Mouse (Mus musculus): ENCODE data around the gene Lamb3. TPM values are rescaled to one million over a fixed set of nuclear protein-coding genes. Genes with fewer than 3 reads are reported as not detected.

Lamb3 gene
- total RNA-seq, 2 experiments from 2014 or later: 0.98 to 2.2 TPM

GRCm38 (mm10) chr1:193380877-193381276 is 173.4 kb downstream of the Lamb3 start:
- DNase-seq (ENCODE audit: low spot score in 2 of 2): no peak

- peak; percentile 16 to 43 for DNase-seq (ENCODE audit: low spot score in 2 of 2)
Observed at GRCm38 (mm10) chr1:193381597-193382404, 174.3 kb downstream of the Lamb3 start.

- no peak for DNase-seq (ENCODE audit: low spot score in 2 of 2)
Observed at GRCm38 (mm10) chr1:193382435-193382834, 174.9 kb downstream of the Lamb3 start.

GRCm38 (mm10) chr1:193382841-193383462 is 175.5 kb downstream of the Lamb3 start:
- peak; percentile 36 to 52 for DNase-seq (ENCODE audit: low spot score in 2 of 2)

GRCm38 (mm10) chr1:193386136-193386535 is 178.6 kb downstream of the Lamb3 start:
- peak; percentile 78 to 82 for DNase-seq (ENCODE audit: low spot score in 2 of 2)

GRCm38 (mm10) chr1:193387241-193387640 is 179.7 kb downstream of the Lamb3 start:
- no peak for DNase-seq (ENCODE audit: low spot score in 2 of 2)

GRCm38 (mm10) chr1:193389505-193389904 is 182.0 kb downstream of the Lamb3 start:
- no peak for DNase-seq (ENCODE audit: low spot score in 2 of 2)

GRCm38 (mm10) chr1:193390004-193390403 is 182.5 kb downstream of the Lamb3 start:
- no peak for DNase-seq (ENCODE audit: low spot score in 2 of 2)

GRCm38 (mm10) chr1:193392266-193392665 is 184.8 kb downstream of the Lamb3 start:
- DNase-seq (ENCODE audit: low spot score in 2 of 2): no peak

Other genes with a start within 250 kb of the Lamb3 start
- gene Syt14, start 171.9 kb upstream of the Lamb3 start, total RNA-seq (2021): 10 to 100 TPM; 25.3 TPM
- 10 to 100 TPM; 22.0 to 22.5 TPM for gene Diexf, start 77.4 kb upstream of the Lamb3 start, total RNA-seq (2021)
- gene Irf6, start 54.6 kb upstream of the Lamb3 start, total RNA-seq (2021): 1 to 10 TPM; 1.6 to 1.7 TPM
- gene A130010J15Rik, start 39.7 kb upstream of the Lamb3 start, total RNA-seq (2021): 1 to 10 TPM; 3.1 to 4.3 TPM
- gene Traf3ip3, start 6.0 kb upstream of the Lamb3 start, total RNA-seq (2021): 1 to 10 TPM; 1.7 to 1.9 TPM
- gene Hsd11b1, start 56.4 kb downstream of the Lamb3 start, total RNA-seq (2021): 10 to 100 TPM; 16.6 to 16.8 TPM
- gene G0s2, start 65.5 kb downstream of the Lamb3 start, total RNA-seq (2021): 1 to 10 TPM; 7.3 to 8.0 TPM
- 10 to 100 TPM; 38.1 to 38.2 TPM for gene Camk1g, start 162.6 kb downstream of the Lamb3 start, total RNA-seq (2021)